Mouse (Mus musculus) thymus, adult 2 months (tissue): ENCODE results near the gene Lce1j.

ENCODE experiments used
- CTCF ChIP-seq: fragments of 200-500 bp; IDR thresholded peaks from 2 replicates; pipeline ENCODE4 v1.5.1; 2012; ENCODE audit warnings: mild to moderate bottlenecking, control low read depth, low read length, moderate library complexity, borderline replicate concordance; ENCODE audit not compliant: control insufficient read depth, poor library complexity, insufficient read depth; ENCODE audit errors: extremely low read depth
- POLR2A ChIP-seq: fragments of 200-500 bp; IDR thresholded peaks from 2 replicates; pipeline ENCODE4 v1.6.1; 2012; ENCODE audit warnings: mild to moderate bottlenecking, low read length, control low read depth, moderate library complexity; ENCODE audit not compliant: control insufficient read depth, poor library complexity, insufficient read depth; ENCODE audit errors: extremely low read depth

DNA sequence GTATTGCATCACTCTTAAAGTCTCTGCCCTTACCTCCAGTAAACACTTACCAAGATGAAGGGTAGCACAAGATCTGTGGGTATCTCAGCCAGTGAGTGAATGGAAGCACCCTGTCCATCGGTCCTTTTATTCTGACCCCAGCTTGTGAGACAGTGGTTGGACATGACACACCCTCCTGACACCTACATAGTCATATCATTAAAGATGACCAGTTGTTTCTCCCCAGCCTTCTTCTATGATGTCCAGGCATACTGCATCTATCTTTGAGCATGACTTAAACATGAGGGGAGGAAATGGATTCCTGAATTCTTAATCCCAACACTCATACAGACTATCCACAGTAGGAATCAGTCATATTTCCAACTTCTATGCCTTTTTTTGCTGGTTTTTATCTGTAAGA is at the start of gene Lce1j:
- TF ChIP-seq CTCF (no peak), POLR2A (no peak)
